Mouse (Mus musculus): ENCODE data around the gene Oxsm.

Oxsm gene

GRCm38 (mm10) chr14:16242947-16243602, 6.5 kb downstream of the Oxsm start:
- in situ Hi-C loops (cut with MboI, MseI), result loop anchor here (10.0 kb wide), 1 partner anchor 478 kb away; no protein-coding TSS in a partner anchor

- in situ Hi-C loops (cut with MboI, MseI), result loop anchor here (10.0 kb wide), 1 partner anchor 478 kb away; no protein-coding TSS in a partner anchor
Observed at GRCm38 (mm10) chr14:16242193-16242815, 7.3 kb downstream of the Oxsm start.

- in situ Hi-C loops (cut with MboI, MseI), result loop anchor here (10.0 kb wide), 1 partner anchor 1882 kb away; no protein-coding TSS in a partner anchor
Observed at GRCm38 (mm10) chr14:16236466-16236865, 13.1 kb downstream of the Oxsm start.

GRCm38 (mm10) chr14:16233515-16233914, 16.1 kb downstream of the Oxsm start:
- in situ Hi-C loops (cut with MboI, MseI), result loop anchor here (10.0 kb wide), 1 partner anchor 1879 kb away; no protein-coding TSS in a partner anchor

- in situ Hi-C loops (cut with MboI, MseI), result loop anchor here (10.0 kb wide), 1 partner anchor 1876 kb away; no protein-coding TSS in a partner anchor
Observed at GRCm38 (mm10) chr14:16230581-16230980, 19.0 kb downstream of the Oxsm start.

GRCm38 (mm10) chr14:16229395-16229794, 20.2 kb downstream of the Oxsm start:
- in situ Hi-C loops (cut with MboI, MseI), result no loop called here

- in situ Hi-C loops (cut with MboI, MseI), result loop anchor here (25.0 kb wide), 1 partner anchor 1357 kb away; no protein-coding TSS in a partner anchor
Observed at GRCm38 (mm10) chr14:16219015-16219414, 30.6 kb downstream of the Oxsm start.

GRCm38 (mm10) chr14:16207722-16208121, 41.9 kb downstream of the Oxsm start:
- in situ Hi-C loops (cut with MboI, MseI), result loop anchor here (25.0 kb wide), 1 partner anchor 1345 kb away; no protein-coding TSS in a partner anchor

- in situ Hi-C loops (cut with MboI, MseI), result loop anchor here (25.0 kb wide), 1 partner anchor 1339 kb away; no protein-coding TSS in a partner anchor
Observed at GRCm38 (mm10) chr14:16201673-16202072, 47.9 kb downstream of the Oxsm start.

GRCm38 (mm10) chr14:16200969-16201638, 48.5 kb downstream of the Oxsm start:
- in situ Hi-C loops (cut with MboI, MseI), result loop anchor here (25.0 kb wide), 1 partner anchor 1339 kb away; no protein-coding TSS in a partner anchor

- in situ Hi-C loops (cut with MboI, MseI), result loop anchor here (25.0 kb wide), 1 partner anchor 1338 kb away; no protein-coding TSS in a partner anchor
Observed at GRCm38 (mm10) chr14:16200220-16200912, 49.2 kb downstream of the Oxsm start.

- in situ Hi-C loops (cut with MboI, MseI), result loop anchor here (25.0 kb wide), 1 partner anchor 834 kb away; no protein-coding TSS in a partner anchor
Observed at GRCm38 (mm10) chr14:16196518-16196917, 53.1 kb downstream of the Oxsm start.

GRCm38 (mm10) chr14:16195486-16195885, 54.1 kb downstream of the Oxsm start:
- in situ Hi-C loops (cut with MboI, MseI), result loop anchor here (25.0 kb wide), 1 partner anchor 833 kb away; no protein-coding TSS in a partner anchor

GRCm38 (mm10) chr14:16194125-16194524, 55.5 kb downstream of the Oxsm start:
- in situ Hi-C loops (cut with MboI, MseI), result loop anchor here (25.0 kb wide), 1 partner anchor 832 kb away; no protein-coding TSS in a partner anchor

- in situ Hi-C loops (cut with MboI, MseI), result loop anchor here (25.0 kb wide), 1 partner anchor 827 kb away; no protein-coding TSS in a partner anchor
Observed at GRCm38 (mm10) chr14:16189142-16189541, 60.5 kb downstream of the Oxsm start.
